Mouse (Mus musculus) heart, embryonic 16.5 days (tissue): Measurements from ENCODE around the gene Mov10. TPM values are rescaled to one million over a fixed set of nuclear protein-coding genes. Genes with fewer than 3 reads are reported as not detected.
"Not testable (repeated sequence)": the region's sequence is repeated elsewhere in the genome, so short reads cannot be mapped to it uniquely, and the experiment has no call there.

Source experiments
- ATAC-seq: fragments of 200-750 bp; cut with Nextera tagmentation; replicated peaks from 2 replicates; pipeline ENCODE4 v1.8.0; 2017; ENCODE audit warnings: moderate number of reproducible peaks; ENCODE audit not compliant: insufficient read depth, low FRiP score; ENCODE audit errors: extremely low read depth
- H3K27ac ChIP-seq: fragments of 300-500 bp; sonication (generic); 2 replicates; pipeline ENCODE4 v1.5.1; 2014; ENCODE audit warnings: mild to moderate bottlenecking, low read length, control low read depth, moderate library complexity
- H3K27me3 ChIP-seq: fragments of 300-500 bp; sonication (generic); 2 replicates; pipeline ENCODE4 v1.6.1; 2014; ENCODE audit warnings: low read length, mixed read lengths; ENCODE audit not compliant: control insufficient read depth, insufficient read depth
- H3K36me3 ChIP-seq: fragments of 300-500 bp; sonication (generic); 2 replicates; pipeline ENCODE4 v1.6.1; 2014; ENCODE audit not compliant: control insufficient read depth, insufficient read depth
- H3K4me1 ChIP-seq: fragments of 300-500 bp; sonication (generic); 2 replicates; pipeline ENCODE4 v1.6.1; 2014; ENCODE audit warnings: low read length, mixed read lengths; ENCODE audit not compliant: control insufficient read depth, insufficient read depth
- H3K4me2 ChIP-seq: fragments of 300-500 bp; sonication (generic); 2 replicates; pipeline ENCODE4 v1.6.1; 2014; ENCODE audit warnings: low read depth, mild to moderate bottlenecking, control low read depth, low read length
- H3K4me3 ChIP-seq: fragments of 300-500 bp; sonication (generic); 2 replicates; pipeline ENCODE4 v1.5.1; 2014; ENCODE audit warnings: mild to moderate bottlenecking, control low read depth, low read length
- H3K9ac ChIP-seq: fragments of 300-500 bp; sonication (generic); 2 replicates; pipeline ENCODE4 v1.6.1; 2014; ENCODE audit warnings: low read length, control low read depth
- H3K9me3 ChIP-seq: fragments of 300-500 bp; sonication (generic); replicated peaks from 2 replicates; pipeline ENCODE4 v1.6.1; 2016; ENCODE audit warnings: low read length; ENCODE audit not compliant: control insufficient read depth
- WGBS: fragments of 180-500 bp; shearing (Covaris S2); extraction: QIAGEN DNeasy Blood & Tissue Kit; methylation state at CpG from one replicate; pipeline ENCODE4 v1.1.7; 2014; 5-methylcytosine and 5-hydroxymethylcytosine counted together
- polyA plus RNA-seq: library from polyadenylated mRNA; unstranded; fragments of >200 nt; fragmentation: Nextera tagmentation; extraction: Ambion mirVana; gene quantifications from 2 replicates; pipeline ENCODE4 v1.2.1, GENCODE M21; 2015

Gene Mov10
- polyA plus RNA-seq = 25.4 and 29.7 TPM in 2 replicates

GRCm38 (mm10) chr3:104817991-104818748 is at the start of gene Mov10:
Mov10 (minus strand) TSS chr3:104818563.
- Histone ChIP-seq H3K27ac (peak within 1 kb of the TSS; percentile 98), H3K27me3 (no peaks in the 10 kb centered on the region), H3K9ac (peak within 1 kb of the TSS; percentile 98), H3K4me3 (peak within 1 kb of the TSS; percentile 95), H3K4me2 (peak within 1 kb of the TSS; percentile 85), H3K4me1 (peaks cover 42% of the 10 kb centered on the region), H3K36me3 (peaks cover 2% of the 10 kb centered on the region; the same call in 1 of the 2 replicates), H3K9me3 (no peaks in the 10 kb centered on the region)
- WGBS = under 1% methylated on average over 40 of the region's 40 CpGs
- ATAC-seq = peak; percentile 84

- H3K4me3 ChIP-seq, H3K9me3 ChIP-seq, ATAC-seq, H3K27me3 ChIP-seq, H3K4me2 ChIP-seq, H3K9ac ChIP-seq, H3K27ac ChIP-seq: not testable (repeated sequence)
- Histone ChIP-seq H3K36me3 (peaks cover 15% of the 10 kb centered on the region), H3K4me1 (peaks cover 25% of the 10 kb centered on the region)
These were observed 48.3 kb upstream of the Mov10 start for GRCm38 (mm10) chr3:104866674-104867073.

DNA sequence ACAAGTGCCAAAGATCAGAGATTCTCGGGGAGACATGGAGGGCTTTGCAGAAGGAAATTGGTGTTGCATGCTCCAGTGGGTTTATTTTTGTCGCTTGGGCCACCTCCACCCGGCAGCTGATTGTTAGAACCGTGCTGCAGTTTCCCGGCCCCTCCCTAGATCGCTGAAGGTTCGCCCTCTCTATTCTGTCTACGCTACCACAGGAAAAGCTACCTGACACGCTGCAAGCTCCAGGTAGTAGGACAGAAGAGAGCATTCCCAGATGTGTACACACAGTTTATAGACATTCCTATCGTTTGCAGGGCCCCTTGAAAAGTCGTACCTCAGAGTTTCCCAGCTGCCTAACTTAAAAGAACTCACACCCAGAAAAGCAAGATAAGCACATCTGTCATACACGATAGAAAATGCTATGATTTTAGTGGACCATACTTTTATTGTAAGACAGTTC is 47.0 kb upstream of the Mov10 start:
- under 1% methylated on average over 12 of the region's 12 CpGs for whole genome bisulfite sequencing
- Histone ChIP-seq H3K4me1 (peaks cover 31% of the 10 kb centered on the region), H3K27ac (peak overlapping the region; percentile 99), H3K4me3 (peak overlapping the region; percentile 100), H3K36me3 (peaks cover 6% of the 10 kb centered on the region), H3K27me3 (no peaks in the 10 kb centered on the region), H3K9me3 (no peaks in the 10 kb centered on the region), H3K4me2 (peak overlapping the region; percentile 89), H3K9ac (peak overlapping the region; percentile 100)
- ATAC-seq = peak; percentile 4; the same call in 1 of the 2 replicates

GRCm38 (mm10) chr3:104864651-104865340 is 46.4 kb upstream of the Mov10 start:
- Histone ChIP-seq H3K4me2 (peak overlapping the region; percentile 89), H3K9me3 (no peaks in the 10 kb centered on the region), H3K27me3 (no peaks in the 10 kb centered on the region), H3K36me3 (peaks cover 6% of the 10 kb centered on the region; the same call in 1 of the 2 replicates), H3K4me1 (peaks cover 31% of the 10 kb centered on the region), H3K9ac (peak overlapping the region; percentile 100), H3K4me3 (peak overlapping the region; percentile 100), H3K27ac (peak overlapping the region; percentile 99)
- under 1% methylated on average over 48 of the region's 48 CpGs for WGBS
- peak; percentile 89 for ATAC-seq

DNA sequence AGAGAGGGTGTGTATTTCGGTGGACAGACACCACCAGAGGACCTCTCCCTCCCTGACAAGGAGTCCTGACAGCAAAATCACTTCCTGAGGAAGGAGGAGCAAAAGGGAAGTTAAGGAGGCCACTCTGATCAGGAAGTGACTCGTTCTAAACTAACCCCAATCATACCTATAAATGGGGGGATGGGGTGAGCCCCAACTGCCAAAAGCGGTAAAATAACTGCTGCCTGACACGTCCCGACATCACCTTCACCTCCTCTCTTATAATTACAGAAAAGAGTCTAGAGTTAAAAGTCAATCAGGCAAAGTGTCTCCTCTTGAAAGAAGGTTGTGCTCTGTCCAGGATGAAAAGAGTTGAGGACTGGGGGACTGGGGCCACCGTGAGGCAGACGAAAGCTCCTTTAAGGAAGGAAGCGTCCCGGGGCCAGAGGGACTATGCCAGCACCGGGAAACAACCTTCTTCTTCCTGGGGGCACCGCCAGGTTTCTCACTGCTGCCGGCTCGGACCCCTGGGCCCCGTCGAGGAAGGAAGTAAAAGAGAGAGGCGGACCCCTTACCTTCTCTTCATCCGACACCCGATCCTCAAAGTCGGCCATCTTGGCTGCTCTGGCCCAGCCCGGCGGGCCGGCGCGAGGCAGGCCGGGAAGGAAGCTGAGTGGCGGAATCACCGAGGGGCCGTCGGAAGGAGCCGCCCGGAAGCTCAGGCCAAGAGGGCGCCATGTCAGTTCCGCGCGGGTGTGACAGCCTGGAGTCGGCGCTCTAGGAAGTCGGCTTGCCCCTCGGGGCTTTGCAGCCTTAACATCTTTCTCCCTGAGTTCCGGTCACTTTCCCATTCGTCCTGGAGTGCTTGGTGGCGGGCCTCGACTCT is 45.7 kb upstream of the Mov10 start, which contains the start of the genes St7l and Capza1:
Gene St7l (plus strand): TSS at position 220 of the 865 bp plus-strand sequence.
Gene Capza1 (minus strand): TSS at position 720 of the 865 bp plus-strand sequence.
- peaks cover 33% of the 10 kb centered on the region for H3K4me1 ChIP-seq

DNA sequence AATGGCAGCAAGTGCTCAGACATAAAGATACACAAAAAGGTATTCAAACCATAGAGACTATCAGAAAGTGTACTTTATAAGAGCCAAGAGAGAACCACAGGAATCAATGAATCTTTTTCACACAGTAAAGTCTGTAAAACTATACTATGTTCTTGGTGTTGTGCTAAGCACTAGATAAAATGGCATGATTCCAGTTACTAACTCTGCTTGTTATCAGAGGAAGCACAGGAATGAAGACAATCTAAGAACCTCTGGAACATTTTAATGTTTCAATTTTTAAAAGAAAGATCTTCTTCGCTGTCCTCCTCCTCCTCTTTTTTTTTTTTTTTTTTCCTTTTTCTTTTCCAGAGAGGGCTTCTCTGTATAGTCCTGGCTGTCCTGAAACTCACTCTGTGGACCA is 40.2 kb upstream of the Mov10 start:
- peaks cover 12% of the 10 kb centered on the region for H3K36me3 ChIP-seq
- H3K9ac ChIP-seq = no peak overlapping the region
- 95% methylated on average over 1 of the region's 1 CpGs for WGBS
- ATAC-seq = no peak
- no peaks in the 10 kb centered on the region for H3K27me3 ChIP-seq
- peaks cover 38% of the 10 kb centered on the region for H3K4me1 ChIP-seq
- H3K4me3 ChIP-seq = no peak overlapping the region
- no peaks in the 10 kb centered on the region for H3K9me3 ChIP-seq
- no peak overlapping the region for H3K4me2 ChIP-seq
- no peak overlapping the region for H3K27ac ChIP-seq

More for the DNA sequence above, 45.7 kb upstream of the Mov10 start, which contains the start of the genes St7l and Capza1:
- Histone ChIP-seq H3K4me2 (peak within 1 kb of the TSS; percentile 89), H3K27ac (peak within 1 kb of the TSS; percentile 99), H3K27me3 (no peaks in the 10 kb centered on the region), H3K36me3 (peaks cover 4% of the 10 kb centered on the region; the same call in 1 of the 2 replicates), H3K9me3 (no peaks in the 10 kb centered on the region), H3K9ac (peak within 1 kb of the TSS; percentile 100), H3K4me3 (peak within 1 kb of the TSS; percentile 100)
- ATAC-seq = peak; percentile 95
- under 1% methylated on average over 42 of the region's 43 CpGs for WGBS

DNA sequence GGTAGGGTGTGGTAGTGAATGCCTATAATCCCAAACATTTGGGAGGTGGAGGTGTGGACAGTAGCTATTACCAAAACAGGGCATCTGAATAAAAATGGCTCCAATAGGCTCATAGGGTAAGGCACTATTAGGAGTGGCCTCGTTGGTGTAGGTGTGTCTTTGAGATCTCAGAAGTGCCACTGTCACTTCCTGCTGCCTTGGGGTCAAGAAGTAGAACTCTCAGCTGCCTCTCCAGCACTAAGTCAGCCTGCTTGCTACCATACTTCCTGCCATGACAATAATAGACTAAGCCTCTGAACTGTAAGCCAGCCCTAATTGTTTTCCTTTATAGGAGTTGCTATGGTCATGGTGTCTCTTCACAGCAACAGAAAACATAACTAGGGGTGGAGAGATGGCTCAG is 37.7 kb upstream of the Mov10 start:
- no peak for ATAC-seq
- no peaks in the 10 kb centered on the region for H3K9me3 ChIP-seq
- no peak overlapping the region for H3K4me3 ChIP-seq
- H3K36me3 ChIP-seq = peaks cover 12% of the 10 kb centered on the region
- WGBS = 70% methylated on average over 1 of the region's 1 CpGs
- no peak overlapping the region for H3K4me2 ChIP-seq
- no peak overlapping the region for H3K27ac ChIP-seq
- no peaks in the 10 kb centered on the region for H3K27me3 ChIP-seq
- peaks cover 18% of the 10 kb centered on the region for H3K4me1 ChIP-seq
- H3K9ac ChIP-seq = no peak overlapping the region

- Histone ChIP-seq H3K9ac (no peak overlapping the region), H3K4me2 (no peak overlapping the region), H3K27ac (no peak overlapping the region; the same call in 1 of the 2 replicates), H3K4me1 (peaks cover 16% of the 10 kb centered on the region), H3K4me3 (no peak overlapping the region), H3K36me3 (peaks cover 12% of the 10 kb centered on the region), H3K9me3 (no peaks in the 10 kb centered on the region), H3K27me3 (no peaks in the 10 kb centered on the region)
- no peak for ATAC-seq
These were observed 36.5 kb upstream of the Mov10 start for GRCm38 (mm10) chr3:104854866-104855265.
